Mouse (Mus musculus) urinary bladder, adult 18-20 months (tissue): ENCODE measurements at regions not wholly inside any gene's neighbourhood (a gene's known extent, or its start where the extent isn't known, plus 50 kb on each side); places are given as distances from the start of the nearest gene placed in this dataset.

Experiments used
- DNase-seq, 2 experiments: peaks; one replicate each; pipeline ENCODE4 v3.0.0; 2022; ENCODE audit warnings: low spot score in 2 of 2, mixed read lengths in 2 of 2

GRCm38 (mm10) chr8:26809943-26810342 lies 167.2 kb upstream of the Zfp703 start:
- DNase-seq, result no peak

DNA sequence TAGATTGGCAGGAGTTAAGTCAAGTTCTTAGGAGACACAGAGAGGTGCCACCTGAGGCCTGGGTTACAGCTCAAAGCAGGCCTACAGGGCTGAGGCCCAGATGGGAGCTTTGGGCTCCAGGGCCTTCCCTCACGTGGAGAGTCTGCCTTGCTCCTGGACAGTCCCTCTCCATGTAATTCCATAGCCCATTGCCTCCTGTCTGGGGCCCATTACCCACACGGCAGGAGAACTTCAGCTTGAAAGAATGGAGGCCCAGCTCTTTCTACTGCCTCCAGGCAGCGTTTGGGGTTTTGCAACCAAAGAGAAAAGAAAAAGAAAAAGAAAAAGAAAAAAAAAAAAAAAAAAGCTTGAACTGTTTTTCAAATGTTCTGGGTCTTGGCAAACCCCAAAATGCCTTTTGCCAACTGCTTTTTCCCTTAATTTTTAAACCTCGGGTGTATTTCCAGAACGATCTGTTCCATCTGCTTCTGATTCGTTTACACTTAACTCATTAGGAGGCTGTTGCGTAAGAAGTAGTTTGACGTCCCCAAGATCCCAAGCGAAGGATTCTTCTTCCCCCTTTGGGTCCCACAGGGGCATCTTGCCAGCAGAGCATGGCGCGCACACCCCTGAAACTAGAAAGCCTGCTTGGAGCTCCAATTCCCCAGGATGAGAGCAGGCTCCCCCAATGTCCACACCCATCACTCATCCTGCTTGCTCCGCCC lies 165.4 kb upstream of the Zfp703 start:
- DNase-seq, result no peak

DNA sequence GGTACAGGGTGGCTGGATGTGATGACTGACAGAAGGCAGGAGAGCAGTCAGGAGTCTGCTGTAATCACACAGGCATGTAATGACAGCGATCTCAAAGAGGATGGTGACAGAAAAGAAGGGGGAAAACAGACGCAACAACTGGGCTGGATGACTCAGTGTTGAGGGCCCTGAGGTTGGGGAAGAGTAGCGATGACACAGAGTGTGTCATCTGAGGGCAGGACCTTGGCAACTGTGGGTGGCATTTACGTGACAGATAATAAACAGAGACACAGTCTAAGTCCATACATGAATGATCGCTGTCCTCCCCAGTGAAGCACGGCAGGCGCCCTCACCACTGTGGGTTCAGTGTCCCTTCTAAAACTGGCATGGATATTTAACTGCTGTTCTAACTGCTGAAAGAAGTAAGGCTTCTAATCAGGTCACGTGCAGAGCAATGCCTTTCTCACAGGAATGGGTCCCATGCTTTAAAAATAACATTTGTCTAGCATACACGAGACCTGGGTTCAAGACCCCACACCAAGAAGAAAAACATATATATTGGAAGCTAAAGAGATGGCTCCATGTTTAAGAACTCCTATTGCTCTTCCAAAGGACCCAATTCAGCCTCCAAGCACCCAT lies 163.8 kb upstream of the Zfp703 start:
- no peak for DNase-seq

DNA sequence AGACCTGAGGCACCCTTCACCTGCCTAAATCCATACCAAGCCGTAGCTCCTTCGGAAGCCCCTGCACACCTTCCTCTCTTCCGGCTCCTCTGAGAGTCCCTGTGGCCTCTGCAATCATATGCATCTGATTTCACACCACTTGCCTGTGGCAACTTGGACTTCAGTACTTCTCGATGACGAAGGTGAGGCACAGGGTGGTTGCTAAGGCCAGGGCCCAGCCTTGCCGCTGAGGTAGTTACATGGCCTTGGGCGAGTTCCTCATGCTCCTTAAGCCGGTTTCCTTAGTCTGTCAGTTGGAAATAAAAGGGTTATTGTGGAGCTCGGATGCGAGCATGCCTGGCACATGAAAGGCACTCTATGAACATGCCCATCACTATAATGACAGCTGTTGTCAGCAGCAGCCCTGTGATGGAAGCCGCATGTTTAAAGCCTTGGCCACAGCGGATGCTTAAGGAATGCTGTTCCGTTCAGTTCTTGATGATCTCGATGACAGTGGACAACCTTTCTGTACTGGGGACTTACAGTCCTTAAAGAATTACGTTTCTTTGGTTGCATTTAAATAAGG lies 162.0 kb upstream of the Zfp703 start:
- DNase-seq, result no peak

DNA sequence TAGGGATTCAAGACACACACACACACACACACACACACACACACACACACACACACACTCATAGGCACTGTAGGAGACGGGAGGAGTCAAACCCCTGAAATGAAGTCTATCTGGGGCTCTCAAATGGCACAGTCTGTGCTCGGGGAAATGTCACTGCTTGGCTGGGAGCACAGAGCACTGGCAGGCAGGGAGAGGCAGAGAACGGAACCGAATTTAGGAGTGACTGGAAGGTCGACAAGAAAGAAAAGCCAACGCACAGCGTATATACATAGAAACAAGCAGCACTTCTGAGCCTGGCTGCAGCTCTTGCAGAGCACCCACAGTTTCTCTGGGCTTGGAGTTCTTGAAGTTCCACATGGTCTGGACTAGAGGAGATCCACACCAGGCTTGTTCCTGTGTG lies 160.1 kb upstream of the Zfp703 start:
- DNase-seq, result no peak

DNA sequence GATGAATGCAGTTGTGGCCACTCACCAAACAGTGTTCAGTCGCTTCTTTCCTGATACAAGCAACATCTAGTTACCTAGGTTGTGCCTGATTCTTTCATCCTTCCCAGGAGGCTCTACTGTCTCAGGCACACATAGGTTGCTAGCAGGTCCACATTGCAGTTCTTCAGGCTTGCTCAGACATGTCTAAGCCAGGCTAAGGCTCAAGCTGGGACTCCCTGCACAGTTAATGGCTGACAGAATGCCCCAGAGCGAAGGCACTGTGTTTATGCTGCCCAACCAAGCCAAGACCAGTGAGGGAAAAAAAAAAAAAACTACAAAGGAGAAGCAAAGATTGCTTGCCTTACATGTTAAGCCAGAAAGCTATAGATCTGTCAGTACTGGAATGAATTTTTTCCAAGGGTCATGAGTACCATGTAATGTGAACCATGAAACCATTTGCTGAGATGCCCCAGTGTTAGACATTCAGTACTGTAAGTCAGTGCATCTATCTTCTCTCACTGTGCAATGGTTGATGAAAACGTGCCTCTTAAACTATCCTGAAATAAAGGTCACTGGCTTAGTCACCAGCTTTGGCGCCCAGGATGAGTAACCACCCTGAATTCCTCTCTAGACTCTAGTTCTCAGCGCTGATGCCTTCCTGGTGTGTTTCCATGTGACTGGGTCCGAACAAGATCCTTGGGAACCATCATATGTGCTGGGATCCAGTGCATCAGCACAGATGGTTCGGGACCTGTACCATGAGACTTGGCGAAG lies 152.8 kb upstream of the Zfp703 start:
- no peak for DNase-seq

- DNase-seq, result no peak
These were observed 148.7 kb upstream of the Zfp703 start for GRCm38 (mm10) chr8:26828311-26828909.

DNA sequence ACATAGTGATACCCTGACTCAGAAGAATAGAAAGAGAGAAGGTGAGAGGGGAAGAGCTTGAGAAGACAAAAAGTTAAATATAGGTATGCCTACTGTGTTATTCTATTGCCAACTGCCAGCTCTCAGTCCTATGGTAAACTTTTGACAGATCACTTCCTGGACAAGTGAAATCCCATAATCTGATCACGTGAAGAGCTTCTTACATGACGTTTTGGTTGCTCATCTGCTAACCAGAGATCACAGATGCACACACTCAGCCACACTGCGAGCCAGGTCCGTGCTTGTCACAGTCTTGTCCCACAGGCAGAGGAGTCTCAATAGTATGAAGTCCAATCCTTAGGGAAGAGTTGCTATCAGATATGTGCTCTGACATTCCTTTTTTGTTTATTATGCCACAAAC lies 147.8 kb upstream of the Zfp703 start:
- no peak for DNase-seq

DNA sequence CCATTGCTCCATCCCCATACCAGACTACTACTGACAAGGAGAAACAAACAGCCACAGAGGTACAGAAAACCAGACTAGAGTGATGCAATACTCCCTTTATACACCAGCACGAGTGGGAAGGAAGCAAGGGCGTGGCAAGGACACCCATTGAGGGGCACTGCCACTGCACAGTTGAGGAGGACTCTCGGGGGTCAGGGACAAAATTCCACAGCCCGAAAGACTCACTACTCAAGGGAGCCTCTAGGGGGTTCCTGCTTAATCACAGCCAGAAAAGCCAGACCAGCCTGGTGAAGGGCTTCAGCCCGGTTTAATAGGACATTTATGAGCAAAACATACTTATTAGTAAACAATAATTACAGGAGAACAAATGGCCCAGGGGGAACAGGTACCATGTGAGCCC lies 146.0 kb upstream of the Zfp703 start:
- no peak for DNase-seq

DNA sequence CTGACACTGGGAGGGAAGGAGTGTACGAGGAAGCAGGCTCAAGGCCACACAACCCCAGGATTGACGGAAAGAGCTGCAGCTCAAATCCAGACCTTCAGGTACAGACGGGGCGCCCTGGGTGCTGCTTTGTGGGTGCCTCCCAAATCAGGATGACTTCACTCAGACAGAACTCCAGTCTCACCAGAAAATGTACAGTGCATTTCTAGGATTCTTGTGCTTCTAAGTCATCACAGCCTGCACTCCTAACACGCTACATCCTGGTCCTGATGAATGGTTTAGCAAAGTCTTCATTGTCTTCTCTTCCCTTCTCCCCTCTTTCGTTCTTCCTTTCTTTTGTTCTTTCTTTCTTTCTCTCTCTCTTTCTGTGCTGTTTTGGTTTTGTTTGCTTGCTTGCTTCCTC lies 145.3 kb upstream of the Zfp703 start:
- no peak for DNase-seq

GRCm38 (mm10) chr8:26832546-26832945 lies 144.6 kb upstream of the Zfp703 start:
- no peak for DNase-seq

DNA sequence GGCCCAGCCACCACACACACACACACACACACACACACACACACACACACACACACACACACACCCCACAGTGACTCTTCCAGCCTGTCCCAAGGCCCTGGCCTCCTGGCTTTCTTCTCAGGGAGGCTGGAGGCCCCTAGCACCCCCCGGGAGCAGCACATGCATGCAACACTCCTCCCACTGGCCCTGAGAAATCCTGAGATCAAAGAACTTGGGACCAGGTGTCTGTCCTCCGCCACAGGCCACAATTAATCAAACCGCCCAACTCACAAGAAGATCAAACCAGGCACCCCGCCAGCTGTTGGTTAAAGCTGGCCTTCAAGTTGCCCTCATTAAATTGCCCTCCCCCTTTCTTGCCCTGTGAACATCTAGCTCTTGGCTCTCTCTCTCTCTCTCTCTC lies 143.8 kb upstream of the Zfp703 start:
- no peak for DNase-seq

- DNase-seq, result no peak
These were observed 143.3 kb upstream of the Zfp703 start for GRCm38 (mm10) chr8:26833784-26834183.

- no peak for DNase-seq
These were observed 142.5 kb upstream of the Zfp703 start for GRCm38 (mm10) chr8:26834604-26835003.

DNA sequence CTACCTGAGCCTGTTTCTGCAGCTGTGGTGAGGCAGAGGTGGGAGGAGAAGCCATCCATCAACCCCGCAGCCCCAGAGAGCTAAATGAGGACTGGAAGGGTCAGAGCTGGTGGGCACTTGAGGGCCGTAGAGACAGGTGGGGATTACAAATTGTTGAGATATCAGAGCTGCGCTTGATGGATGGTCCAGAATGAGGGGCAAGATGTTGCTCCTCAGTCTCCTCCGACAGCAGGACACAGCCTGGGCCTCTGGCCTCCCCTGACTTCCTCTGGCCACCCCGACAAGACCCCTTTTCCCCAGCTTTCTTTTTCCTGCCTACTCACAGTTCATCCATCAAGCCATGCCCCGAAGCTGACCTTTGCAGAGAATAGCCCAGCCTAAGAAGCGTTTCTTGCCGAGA lies 142.0 kb upstream of the Zfp703 start:
- DNase-seq, result no peak

DNA sequence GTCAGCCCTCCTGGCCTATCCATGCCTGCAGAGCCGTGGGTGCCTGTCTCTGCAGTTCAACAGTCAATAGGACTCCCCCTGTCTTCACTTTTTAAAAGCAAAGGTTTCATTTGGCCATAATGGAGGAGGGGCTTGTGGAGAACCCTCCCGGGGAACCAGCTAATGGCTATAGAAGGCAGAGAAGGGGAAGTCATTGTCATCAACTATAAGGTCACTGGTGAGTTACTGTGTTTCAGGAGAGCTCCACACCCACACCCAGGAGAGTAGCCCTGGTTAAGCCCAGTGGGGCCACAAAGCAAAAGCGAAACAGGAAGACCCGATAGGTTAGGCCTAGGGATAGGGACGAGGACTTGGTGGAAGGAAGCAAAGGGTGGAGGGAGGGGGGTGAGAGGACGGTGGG lies 141.5 kb upstream of the Zfp703 start:
- no peak for DNase-seq

DNA sequence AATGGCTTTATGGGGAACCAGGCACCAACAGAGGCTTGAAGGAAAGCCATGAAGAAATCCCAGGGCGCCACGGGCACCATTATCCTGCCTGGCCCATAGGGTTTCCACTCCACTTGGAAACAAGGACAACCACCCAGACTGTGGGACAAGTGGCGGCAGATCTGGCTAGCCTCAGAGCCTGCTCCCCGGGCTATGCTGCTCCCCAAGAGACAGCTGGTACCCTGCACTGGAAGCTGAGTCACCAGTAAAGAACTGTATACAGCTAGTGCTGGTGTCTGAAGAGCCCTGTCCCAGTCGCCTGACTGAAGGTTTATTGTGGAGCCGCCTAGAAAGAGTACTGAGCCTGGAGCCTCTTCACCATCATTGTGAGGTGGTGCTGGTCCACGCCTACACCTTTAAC lies 140.6 kb upstream of the Zfp703 start:
- DNase-seq, result no peak

- no peak for DNase-seq
These were observed 136.8 kb upstream of the Zfp703 start for GRCm38 (mm10) chr8:26840286-26840685.

GRCm38 (mm10) chr8:26840745-26841680 lies 136.1 kb upstream of the Zfp703 start:
- DNase-seq, result peak in 1 of 2 experiments; percentile 45

DNA sequence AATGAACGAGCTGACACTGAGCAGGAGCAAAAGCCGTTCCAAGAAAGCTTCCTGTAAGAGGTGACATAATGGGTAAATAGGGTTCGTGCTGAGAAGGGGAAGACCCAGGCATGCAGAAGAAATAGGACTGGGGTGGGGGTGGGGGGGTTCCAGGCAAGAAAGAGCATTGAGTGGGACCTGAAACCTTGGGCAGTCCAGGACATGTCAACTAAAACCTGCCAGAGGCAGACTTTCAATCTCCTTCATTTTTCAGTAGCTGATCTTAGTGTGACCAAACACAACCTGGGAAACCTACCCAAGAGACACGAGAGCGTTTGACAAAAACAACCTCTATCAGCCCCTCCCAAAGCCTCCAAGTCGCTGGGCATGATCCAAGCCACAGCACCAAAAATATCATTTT lies 133.4 kb upstream of the Zfp703 start:
- no peak for DNase-seq

GRCm38 (mm10) chr8:26844132-26844808 lies 132.9 kb upstream of the Zfp703 start:
- no peak for DNase-seq
